Mouse (Mus musculus) telencephalon, adult 2 months (tissue): Measurements from ENCODE around the gene Tcirg1.

Source experiments
- DNase-seq: peaks from one replicate; pipeline ENCODE4 v3.0.0-alpha.2; 2011; ENCODE audit warnings: low read depth, low spot score

The Tcirg1 gene

DNA sequence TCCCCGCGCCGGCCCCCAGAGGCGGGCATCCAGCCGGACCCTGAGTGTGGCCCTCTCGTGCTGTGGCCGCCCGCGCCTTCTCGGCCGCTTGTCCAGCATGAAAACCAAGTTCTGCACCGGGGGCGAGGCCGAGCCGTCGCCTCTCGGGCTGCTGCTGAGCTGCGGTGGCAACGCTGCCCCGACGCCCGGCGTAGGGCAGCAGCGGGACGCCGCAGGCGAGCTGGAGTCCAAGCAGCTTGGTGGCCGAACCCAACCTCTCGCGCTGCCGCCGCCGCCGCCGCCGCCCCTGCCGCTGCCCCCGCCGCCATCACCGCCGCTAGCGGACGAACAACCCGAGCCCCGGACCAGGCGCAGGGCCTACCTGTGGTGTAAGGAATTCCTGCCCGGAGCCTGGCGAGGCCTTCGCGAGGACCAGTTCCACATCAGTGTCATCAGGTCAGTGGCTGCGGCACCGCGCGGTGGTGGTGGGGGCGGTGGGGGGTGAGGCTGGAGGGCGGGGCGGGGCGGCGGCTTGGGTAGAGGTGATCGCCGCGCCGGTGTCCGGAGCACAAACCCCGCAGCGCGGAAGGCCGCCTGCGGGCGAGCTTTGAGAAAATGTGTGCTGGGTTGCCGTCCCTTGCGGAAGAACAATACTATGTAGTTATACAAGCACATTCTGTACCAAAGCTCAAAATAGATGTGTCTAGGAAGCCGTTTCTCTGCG is 54.8 kb downstream of the Tcirg1 start:
- peak; percentile 48 for DNase-seq

DNA sequence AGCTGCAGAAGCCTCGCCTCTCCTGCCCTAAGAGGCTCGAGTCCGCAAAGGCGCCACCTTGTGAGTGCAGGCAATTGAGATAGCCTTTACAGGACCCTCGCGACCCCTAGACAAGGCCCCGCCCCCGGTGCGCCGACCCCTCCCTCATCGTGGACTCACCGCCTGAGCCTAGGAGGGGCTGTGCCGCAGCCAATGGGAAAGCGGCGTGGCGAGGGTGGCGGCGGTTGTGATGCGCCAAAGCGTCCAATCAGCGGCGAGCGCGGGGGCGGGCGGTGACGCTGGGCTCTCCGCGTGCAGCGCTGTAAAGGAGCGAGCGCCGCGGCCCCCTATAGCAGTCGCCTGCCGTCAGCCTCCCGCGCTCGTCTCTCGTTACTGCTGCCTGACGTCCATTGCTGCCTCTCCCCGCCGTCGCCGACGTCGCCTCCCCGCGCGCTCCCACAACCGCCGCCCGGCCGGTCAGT is 55.4 kb downstream of the Tcirg1 start, which contains the start of gene Chka:
Chka (plus strand) TSS at position 272 of the 461 bp plus-strand sequence.
- DNase-seq = peak; percentile 90

DNA sequence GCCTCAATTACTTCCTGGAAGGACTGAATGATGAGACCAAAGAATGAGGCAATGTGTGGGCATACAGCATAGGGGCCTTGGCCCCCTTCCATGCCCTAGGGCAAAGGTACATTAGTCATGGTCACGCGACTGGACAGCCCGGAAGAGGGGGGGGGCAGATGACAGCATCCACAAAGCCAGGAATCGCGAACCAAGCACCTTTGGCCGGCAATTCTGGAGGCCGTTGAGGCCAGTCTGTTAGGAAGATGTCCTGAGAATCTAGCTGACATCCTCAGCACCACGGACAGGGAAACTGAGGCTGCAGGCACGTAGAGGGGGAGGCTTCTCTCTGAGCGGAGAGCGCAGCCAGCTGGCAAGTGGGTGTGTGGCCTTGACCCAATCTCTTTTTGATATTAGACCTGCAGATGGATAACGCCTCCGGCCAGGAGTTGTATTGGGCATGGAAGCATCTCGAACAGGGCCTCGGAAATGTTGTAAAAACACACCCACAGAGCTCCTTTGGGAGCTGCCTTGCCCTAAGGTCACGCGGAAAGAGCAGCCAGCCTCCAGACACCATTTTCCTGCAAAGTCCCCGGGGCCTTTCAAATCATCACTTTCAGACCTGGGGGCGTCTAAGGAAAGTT is 56.0 kb downstream of the Tcirg1 start:
- DNase-seq = no peak

DNA sequence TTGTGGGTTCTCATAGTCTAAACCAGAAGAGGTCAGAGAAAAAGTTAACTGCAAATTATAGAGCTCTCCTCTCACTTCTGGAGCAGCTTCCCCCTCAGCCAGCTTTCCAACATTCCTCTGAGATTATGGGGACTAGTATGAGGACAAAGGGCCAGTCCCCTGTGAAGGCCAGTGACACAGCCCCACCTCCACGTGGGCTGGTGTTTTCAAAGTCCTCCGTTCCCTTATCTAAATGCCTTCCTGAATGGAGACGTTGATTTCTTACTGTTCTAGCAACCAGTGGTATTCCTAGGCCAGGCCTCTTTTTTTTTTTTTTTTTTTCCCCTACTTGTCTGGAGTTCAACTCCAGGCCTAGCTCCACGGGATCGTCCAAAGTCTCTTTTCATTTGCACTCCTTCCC is 56.9 kb downstream of the Tcirg1 start:
- DNase-seq = no peak

DNA sequence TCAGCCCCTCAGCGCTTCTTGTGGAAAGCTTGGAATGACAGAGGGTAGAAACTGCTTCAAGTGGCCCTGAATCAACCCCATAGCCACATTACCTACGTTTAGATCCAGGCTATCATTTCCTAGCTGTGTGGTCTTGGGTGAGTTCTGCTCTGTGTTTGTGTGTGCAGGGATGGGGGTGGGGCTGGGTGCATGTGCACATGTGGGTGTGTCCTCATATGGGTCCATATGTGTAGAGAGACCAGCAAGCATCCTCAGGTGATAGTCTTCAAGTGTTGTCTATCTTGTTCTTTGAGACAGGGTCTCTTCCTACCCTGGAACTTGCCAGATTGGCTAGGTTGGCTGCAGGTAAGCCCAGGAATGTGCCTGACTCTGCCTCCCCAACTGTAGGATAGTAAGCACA is 57.7 kb downstream of the Tcirg1 start:
- DNase-seq = no peak

DNA sequence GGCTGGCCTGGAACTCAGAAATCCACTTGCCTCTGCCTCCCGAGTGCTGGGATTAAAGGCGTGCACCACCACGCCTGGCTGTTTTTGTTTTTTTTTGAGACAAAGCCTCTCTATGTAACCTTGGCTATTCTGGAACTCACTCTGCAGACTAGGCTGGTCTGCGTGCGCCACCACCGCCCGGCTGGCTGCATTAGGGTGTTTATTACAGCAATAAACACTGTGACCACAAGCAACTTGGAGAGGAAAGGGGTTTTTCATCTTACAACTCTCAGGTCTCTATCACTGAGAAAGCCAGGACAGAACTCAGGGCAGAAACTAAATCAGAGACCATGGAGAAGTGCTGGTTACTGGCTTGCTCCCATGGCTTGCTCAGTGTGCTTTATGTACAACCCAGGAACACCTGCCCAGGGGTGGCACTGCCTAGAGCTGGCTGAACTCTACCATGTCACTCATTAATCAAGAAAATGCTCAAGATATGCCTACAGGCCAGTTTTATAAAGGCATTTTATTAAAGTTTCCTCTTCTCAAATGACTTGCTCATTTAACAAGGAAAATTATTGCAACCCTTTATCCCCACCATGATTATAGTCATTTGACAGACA is 58.6 kb downstream of the Tcirg1 start:
- DNase-seq = no peak

DNA sequence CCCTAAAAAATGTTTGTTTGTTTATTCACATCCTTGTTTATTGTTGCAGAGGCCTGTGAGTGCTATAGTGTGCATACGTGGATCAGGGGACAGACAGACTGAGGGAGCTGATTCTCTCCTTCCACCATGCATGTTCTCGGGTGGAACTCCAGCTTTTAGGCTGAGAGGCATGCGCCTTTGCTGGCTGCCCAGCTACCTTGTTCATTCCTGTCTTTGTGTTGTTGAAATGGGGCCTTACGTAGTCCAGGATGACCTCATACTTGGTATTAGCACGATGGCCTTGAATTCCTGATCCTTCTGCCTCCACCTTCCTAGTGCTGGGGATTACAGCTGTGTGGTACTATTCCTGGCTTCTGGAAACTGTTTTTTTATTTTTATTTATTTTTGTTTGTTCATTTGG is 59.2 kb downstream of the Tcirg1 start:
- no peak for DNase-seq

DNA sequence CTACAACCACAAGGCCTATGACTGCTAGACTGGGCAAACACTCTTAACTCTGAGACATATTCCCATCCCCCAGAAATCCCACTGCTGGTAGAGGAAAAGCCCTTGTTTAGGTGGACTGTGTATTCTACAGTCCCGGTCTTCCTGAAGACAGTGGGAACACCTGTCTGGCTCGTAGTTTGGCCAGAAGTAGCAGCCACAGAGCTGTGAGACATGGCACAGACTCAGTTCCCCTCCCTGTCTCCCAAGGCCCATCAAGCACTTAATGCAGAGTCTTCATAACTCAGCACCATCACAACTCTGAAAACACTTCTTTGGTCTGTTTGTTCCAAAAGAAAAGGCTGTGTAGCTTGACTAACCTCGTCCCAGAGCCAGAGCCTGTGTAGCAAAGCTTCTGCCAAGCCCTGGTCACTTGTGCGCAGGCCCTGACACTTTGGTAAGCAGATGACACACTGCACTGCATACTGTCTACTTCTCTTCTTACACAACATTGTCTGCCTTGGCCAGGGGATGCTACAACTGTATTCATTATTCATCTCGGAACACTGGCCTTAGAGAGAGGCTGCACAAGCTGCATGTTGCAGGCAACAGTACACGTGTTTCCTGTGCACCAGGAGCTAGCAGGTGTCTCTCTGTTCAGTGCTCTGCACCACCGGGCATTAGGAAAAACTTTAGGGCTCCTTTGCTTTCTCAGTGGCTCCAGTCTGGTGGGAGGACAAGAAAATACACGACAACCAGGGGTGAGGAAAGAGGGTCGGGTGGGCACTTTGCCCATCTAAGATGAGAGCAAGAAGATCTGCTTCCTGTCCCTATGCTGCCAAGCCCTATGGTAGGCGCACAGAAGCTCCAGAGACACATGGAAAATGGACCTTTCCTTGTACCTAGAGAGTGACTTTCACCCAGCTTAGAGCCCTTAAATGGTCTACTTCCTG is 60.0 kb downstream of the Tcirg1 start:
- no peak for DNase-seq
